Mouse (Mus musculus) right cerebral cortex, adult 18-20 months (tissue): Measurements from ENCODE around the gene Nedd9.
"Not testable (repeated sequence)": the region's sequence is repeated elsewhere in the genome, so short reads cannot be mapped to it uniquely, and the experiment has no call there.

ENCODE experiments used
- DNase-seq: peaks from one replicate; pipeline ENCODE4 v3.0.0; 2022; ENCODE audit warnings: mixed read lengths

The Nedd9 gene

DNA sequence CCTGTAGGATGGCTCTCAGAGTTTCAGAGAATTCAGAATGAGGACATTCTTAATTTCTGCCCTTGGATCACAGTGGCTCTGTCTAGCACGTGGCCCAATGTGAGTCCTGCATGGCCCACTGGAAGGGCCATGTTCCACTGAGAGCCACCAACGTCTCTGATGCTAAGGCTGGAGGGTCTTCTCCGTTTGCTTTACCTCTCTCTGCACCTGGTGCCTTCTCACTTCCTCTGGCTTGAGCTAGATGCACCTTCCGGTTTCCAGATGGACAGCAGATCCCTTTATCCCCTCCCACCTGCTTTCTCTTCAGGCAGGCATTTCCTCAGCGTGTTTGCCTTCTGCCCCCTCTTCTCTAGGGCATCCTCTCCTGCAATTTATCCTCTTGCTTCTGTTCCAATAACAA lies 118.5 kb downstream of the Nedd9 start:
- no peak for DNase-seq

DNA sequence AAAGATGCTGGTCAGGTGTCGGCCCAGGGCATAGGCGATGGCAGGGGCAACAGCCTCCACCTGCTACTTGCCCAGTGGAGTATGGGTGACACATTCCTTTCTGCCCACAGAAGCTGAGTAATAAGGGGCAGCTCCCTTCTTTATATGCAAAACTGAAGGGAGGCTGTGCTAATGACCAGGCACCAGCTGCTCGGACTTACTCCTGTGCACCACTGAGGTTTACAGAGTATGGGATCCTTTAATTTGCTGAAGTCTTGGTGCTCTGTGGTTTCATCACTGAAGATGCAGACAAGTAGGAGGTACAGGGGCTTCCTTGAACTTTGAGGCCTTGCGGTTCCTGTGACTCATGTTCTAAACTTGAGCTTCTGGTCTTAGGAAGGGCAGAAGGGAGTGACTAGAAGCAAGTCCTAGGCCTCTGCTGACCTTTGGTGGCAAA lies 120.0 kb downstream of the Nedd9 start:
- DNase-seq: no peak

DNA sequence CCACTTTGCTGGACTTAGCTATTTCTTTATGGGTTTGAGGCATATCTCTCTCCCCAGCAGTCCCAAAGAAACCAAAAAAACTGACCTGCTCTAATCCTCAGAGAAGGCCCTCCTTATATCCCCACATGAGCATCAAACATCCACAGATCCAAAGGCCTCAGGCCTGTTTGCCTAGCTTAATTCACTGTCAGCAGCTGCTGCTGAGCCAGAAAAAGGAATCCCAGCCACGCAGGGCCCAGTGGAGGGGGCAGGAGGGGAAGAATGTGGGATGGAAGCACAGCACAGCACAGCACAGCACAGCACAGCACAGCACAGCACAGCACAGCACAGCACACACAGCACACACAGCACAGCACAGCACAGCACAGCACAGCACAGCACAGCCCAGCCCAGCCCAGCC lies 120.6 kb downstream of the Nedd9 start:
- not testable (repeated sequence) for DNase-seq

DNA sequence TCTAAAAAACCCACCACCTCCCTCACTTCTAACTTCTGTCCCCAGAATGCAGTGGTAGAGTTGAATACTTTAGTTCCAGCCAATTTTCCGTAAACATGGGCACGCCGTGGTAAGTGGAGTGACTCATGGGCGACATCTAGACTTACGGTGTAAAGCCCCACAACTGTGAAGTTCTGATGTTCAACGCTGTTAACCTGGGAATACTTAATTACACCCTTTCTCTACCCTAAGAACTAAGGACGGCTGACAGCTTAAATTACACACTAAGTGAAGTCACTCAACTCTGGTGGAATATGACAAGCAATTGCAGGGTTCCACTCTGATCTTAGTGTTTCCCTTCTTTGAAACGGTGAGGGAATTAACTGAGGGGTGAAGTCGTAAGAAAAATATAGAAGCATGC lies 122.9 kb downstream of the Nedd9 start:
- no peak for DNase-seq

DNA sequence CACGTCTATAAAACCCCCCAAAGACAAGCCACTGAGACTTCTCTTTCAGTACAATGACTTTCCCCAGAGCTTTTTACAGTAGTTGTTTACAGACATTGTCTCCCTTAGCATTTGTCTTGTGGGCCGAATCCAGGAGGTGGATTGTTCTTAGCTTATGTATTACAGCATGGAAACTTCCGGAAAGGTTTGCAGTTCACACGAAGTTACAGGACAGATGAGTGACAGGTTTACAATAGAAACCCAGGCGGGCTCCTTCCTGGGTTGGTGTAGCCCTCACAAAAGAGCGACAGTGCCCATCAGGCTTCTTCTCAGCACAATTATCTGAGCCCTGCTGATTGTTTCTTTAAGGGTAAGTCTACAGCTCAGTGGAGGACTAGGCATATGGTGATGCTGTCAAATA lies 124.3 kb downstream of the Nedd9 start:
- no peak for DNase-seq

DNA sequence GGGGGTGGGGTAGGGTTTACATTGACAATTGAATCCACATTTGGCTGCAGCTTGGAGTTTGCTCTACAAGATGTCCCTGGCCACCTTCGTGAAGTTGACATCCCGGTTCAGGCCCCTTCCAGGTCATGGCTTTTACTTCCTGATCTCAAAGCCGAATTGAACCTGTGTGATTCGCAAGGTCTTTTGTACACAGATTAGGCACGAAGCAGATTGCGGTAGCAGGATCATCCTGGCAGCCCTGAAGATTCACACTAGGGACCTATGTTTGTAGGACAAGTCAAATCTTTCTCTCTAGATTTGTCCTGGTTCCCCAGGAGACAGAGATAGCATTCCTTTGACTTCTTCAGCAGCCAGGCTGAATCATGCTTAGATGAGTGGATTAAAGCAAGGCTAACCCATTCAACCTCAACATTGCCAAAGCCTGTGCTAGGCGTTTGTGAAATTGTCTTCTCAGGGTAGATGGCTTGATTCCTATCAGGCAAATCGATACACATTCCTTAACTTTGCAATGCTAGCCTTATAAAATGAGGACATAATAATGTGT lies 126.8 kb downstream of the Nedd9 start:
- no peak for DNase-seq

DNA sequence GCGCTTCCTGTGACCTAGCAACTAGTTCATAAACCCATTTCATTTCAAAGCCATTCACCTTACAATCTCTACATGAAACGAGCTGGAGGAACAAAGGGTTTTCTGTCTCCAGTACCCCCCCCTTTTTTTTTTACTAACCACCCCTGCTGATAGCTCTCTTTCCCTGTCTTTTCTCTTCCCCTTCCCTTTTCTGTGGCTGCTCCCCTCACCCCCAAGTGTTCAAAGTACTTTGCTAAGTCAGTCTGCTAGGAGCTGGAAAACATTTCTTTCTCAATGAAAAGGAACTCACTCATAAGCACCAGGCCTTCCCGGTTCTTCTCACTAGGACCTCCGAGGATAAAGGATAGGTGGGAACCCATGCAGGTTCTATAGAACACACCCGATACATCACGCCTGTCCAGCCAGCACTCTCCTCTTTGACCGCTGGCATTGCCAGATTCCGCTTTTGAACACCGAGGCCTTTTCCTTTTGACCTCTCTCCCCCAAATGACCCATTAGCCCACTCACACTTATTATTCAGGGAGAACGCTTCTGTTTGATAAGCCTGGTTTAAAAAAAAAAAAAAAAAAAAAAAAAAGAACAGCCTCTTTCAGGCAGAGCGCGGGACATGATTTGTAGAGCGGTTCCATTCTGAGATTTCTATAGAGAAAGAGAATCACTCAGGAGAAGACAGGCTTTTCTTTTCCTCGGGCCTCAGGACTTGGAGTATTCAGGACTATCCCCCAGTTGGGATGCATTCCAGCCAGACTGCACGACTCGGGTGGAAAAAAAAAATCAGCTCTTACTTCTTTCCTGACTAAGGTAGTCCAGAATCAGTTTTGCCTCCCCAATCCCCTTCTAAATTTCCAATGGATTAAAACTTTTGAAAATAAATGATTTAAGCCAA lies 127.6 kb downstream of the Nedd9 start:
- DNase-seq: no peak

DNA sequence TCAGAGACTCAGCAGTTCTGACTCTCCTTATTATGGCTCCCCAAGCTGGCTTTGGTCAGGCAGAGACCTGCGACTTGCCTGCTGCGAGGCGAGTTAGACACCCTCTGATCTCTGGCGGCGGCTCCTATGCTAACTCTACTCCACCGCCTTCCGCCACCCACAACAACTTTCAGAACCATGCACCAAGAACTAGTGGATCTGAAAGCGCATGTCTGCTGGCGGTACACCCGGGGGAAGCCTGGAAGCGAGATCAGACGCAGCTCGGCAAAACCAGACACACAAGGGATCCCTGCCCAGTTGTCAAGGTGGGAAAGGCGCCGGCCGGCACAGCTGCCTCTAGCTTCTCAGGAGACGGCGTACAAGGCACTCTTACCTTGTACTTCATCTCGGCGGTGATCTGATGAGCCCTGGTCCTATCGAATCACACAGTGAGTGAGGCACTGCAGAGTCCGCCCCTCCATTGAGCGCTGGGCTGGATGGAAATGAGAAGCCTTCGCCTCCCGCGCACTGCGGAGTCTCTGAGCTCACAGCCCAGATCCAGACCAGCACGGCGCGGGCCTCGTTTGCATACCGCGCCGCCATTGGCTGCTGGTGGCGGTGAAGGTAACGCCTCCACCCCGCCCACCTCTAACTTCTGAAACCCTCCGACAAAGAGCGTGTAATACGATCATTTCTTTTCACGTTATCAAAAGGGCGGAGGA lies 128.5 kb downstream of the Nedd9 start:
- peak; percentile 96 for DNase-seq

DNA sequence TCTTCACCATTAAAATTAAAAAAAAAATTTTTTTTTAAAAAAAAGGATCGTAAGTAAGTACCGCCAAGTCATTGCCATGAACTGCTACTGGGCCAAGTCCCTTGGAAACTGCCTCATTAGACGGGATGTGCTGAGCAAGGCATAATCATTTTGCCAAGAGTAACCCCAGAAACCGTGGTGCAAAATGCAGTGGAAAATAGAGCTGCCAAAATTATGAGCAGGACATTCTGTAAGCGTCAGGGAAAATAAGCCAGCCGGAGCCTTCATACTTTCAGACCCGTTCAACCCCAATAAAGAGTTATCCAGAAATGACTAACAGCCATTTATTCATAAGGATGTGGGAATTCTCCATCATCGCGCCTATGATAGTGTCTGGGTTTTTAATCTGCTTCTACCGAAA lies 129.2 kb downstream of the Nedd9 start:
- no peak for DNase-seq

DNA sequence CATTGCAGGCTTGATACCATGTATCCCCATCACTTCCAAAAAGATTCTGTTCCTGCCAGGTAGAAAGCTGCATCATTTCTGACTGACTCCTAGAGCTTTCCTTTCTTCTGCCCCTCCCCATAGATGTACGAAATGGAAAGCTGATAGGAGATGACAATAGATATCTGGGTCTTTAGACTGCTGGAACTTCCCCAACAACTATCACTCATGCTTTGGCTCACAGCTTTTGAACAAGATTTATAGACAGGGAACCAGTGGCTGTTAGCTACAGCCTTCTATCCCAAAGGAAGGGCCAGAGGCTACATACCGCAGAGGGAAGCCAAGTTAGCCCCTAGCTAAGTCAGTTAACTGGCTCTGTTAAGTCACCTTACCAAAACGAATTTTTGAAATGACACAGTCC lies 129.6 kb downstream of the Nedd9 start:
- no peak for DNase-seq

DNA sequence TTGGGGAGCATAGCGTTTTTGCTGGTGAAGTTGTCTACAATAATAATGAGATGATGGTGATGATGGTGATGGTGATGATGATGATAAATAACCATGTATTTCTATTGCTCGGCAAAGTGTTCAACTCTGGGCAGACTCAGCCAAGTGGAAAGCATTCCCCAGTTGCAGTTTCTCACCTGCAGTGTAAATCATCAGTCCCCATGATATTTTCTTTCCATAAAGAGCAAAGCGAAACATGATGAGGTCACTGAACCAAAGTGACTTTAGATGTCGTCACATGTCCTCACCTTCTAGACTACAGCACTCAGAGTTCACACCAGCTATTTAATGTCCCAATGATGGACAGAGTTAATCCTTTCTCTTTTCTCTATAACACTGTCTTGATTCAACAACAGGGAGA lies 130.0 kb downstream of the Nedd9 start:
- DNase-seq: no peak

DNA sequence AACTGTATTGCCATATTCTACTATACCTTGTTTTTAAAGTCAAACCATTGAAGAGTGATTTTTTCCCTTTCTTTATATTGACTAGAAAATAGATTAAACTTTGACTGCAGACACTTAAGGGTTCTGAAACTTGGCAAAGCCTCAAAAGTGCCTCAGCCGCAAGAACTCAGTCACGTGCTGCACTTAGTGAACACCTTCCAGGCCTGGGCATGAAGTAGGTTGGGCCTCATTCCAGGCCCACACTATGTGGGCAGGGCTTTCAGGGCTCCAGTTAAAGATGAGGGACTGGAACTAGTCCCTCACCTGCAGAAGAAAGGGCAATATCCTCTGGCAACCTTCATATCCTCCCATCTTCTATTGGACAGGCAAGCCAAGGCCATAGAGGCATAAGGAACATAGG lies 131.6 kb downstream of the Nedd9 start:
- DNase-seq: no peak

DNA sequence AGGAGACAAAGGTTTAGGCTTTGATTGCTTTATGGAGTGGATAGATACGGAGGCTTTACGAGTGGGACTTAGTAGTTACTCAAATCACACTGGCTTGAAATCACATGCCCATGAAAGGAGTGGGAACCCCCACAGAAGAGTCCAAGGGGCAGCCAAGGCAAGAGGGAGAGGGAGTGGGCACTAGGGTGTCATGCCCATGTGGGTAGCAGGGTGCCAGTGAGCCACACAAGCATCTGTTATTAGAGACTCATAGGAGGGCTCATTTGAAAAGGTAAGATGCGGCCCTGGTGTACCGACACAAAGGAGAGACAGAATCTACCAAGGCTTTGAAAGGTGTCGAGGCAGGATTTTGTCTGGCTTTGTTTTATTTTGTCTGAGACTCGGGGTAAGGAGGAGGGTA lies 132.6 kb downstream of the Nedd9 start:
- DNase-seq: no peak

DNA sequence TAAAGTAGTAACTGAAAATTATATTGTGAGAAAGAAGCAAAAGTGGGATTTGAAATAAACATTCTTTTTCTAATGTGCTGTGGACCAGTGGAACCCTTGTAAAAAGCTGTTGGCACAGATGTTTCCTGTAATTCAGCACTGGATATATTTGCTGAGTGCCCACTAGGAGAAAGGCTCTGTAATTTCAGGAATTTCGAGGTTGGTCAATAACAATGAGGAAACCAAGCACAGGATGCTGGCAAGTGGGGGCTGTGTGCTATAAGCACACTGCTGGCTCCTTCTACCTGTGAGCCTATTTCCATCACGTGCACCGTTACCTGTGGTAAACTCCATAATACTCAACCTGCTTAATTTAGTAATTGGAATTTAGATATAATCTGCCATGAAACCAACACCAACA lies 133.5 kb downstream of the Nedd9 start:
- DNase-seq: no peak

DNA sequence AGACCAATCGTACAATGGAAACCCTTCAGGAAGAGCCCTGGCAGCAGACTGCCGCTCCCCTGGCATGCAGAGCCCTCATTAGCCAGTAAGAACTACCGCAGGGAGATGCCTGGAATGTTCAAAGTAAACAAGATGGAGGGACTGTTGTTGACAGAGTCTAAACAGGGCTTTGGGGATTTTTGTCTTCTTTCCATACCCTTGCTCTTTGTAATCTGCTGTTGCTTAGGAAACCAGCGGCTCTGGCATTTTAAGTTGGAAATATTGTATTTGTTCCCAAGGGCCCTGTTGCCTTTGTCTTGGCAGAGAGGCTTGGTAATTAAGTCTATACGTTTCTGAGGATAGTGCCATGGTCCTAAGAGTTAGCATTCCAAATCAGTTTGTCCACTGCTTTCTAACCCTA lies 134.8 kb downstream of the Nedd9 start:
- no peak for DNase-seq

DNA sequence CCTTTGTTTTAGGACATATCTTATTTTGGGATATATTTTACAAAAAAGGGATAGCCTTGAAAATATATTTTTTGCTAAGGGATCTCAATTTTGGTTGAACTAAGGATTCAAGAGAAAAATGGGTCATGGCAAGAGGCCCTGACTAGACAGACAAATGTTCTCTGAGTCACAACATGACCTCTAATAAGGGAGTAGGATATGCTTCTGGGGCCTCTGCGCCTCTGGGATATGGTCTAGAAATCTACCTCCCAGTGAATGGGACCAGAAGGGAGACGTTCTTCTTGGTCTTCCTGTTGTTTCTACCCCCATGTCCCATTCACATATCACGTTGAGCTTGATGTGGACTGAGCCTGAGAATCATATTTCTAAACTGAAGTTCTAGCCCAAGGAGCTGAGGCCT lies 136.6 kb downstream of the Nedd9 start:
- DNase-seq: no peak

DNA sequence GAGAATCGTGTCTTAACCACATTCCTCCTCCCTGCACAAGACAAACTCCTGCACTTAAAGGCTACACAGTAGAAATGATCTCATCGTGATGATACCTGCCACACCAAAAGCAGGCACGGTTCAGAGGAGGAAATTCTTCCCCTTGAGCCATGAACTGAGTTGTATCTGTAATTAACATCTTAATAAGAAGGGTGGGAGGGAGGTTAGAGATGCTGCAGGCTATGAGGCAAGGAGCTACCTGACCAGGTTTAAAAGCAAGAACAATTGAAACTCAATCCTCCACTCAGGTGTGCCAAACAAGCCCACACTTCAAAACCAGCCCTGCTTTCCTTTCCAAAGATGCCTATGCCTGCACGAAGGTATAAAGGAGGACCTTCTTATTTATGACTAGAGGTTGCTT lies 137.4 kb downstream of the Nedd9 start:
- no peak for DNase-seq

DNA sequence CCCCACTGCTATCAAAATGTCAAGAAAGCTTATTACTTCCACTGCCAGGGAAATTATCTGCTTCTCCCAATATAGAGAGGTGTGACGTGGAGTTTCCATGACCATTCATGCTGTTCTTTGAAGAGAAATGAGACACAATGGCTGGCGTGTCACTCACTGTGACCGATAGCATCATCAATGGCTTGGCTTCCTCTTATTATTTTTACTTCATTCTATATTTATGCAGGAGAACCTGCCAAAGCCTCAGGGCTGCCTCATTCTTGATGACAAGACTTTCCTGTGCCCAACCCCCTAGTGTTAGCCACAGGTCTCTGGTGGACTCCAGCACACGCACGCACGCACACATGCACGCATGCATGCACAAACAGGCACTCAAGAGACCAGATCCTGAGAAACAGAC lies 141.4 kb downstream of the Nedd9 start:
- no peak for DNase-seq

DNA sequence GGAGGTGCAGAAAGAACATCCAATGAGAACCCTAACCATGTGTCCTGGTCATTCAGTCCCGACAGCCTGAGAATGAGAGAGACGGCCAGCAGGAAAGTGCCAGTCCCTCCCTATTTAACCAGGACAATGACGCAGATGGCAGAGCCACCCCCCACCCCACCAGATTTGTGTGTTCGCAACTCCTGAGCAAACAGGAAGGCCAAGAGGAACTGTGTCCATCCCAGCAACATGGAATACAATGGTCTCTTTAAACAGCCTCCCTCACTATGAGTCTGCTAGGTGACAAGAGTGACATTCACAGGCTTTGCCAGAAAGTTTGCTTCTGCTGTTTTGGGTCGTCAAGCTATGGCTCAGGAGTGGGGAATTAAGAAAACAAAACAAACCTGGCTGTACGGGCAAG lies 141.9 kb downstream of the Nedd9 start:
- no peak for DNase-seq

DNA sequence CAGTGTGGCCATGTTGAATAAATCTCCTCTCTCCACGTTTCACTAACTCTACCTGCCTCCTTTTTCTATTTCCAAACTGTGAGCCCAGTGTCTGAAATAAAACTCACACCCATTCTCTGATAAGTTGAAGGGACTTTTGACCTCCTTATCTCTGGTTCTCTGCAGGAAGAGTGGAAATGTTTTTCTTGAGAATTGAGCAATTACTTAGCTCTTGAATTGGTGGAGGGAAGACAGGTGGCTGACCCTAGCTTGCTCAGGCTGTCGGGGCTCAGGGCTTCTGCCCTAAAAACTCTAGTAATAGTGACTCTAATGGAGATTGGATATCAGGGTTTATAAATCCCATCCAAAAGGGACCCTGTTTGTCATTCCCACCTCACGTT lies 143.3 kb downstream of the Nedd9 start:
- DNase-seq: no peak

DNA sequence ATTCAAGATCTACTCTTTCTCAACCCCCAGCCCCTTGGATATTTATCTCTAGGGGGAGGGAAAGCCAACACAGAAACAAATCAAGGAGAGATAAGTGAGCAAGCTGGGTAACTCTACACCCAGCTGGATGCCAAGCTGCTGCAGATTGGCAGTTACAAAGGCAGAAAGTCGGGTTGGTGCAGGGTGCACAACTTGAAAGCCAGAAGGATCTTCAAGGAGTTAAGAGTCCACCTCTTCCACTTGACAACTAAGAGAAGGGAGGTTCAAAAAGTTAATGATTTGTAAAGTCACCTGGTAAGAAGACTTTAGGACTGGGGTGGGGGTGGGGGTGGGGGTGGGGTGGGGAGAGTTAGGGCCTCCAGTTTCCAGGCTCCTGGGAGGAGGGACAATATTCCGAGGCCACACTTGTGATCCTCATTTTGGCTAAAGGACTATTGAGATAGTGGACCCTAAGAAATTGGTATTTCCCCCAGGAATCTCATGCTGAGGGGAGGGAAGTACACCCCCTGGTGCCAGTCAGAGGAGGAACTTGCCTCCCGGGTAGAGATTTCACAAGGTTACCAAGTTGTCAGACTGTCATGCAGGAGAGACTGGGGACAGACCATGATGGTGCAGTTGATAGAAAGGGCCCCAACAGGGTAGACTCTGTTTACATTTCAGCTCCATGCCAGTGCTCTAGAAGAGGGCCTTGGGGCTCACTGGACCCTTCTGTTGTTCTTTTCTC lies 143.8 kb downstream of the Nedd9 start:
- DNase-seq: no peak

DNA sequence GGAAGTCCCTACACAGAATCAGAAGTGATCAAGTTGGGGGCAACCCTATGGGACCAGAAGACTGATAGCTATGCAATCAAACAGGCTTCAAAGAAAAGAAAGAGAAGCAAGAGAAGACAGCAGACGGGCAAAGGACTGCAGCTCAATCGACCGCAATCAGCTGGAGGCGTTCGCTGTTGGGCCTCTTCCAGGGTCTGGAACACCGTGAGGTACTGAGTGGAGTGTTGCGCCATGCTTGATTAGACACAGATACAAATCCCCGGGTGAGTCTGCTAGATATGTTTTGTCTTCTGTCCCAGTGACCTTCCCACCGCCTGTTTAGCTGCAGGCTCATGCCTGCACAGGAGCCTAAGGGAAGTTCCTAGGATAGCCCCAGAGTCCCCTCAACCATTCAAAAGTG lies 145.7 kb downstream of the Nedd9 start:
- no peak for DNase-seq

DNA sequence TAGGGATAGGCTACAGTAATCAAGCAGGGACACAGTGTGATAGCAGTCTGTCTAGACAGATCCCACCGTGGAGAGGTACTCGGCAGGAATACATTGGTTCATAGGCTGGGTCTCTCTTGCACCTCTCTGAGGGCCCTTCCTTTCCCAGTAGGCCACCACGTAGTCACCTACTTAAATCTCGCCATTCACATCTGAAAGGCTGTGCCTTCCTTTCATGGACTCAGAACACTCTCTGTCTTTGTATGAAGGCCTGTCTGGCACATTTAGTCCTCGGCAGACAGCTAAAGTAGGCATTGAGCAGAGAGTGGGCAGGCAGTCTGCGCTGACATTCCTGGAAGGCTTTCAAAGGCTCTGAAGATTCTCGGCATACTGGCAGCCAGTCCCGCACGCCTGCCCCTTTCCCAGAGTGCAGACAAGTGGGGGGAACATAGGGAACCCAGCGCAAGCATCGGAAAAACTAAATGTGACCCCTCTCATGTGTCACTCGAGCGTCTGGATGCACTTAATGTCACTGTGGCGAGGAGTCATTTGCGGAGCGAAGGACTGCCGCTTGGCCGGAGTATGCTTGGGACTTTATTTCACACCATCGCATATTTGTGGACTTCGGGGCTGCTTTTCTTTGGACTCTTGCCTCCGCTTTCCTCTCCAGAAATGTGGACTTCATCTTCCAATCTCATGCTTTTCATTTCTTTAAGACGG lies 147.4 kb downstream of the Nedd9 start:
- peak; percentile 82 for DNase-seq
